ENCODE assay signal across 9 mouse cellular contexts in genomic region chr1:37479074-37479473, GRCm38 (mm10). TPM values are rescaled to one million over a fixed set of nuclear protein-coding genes. Genes with fewer than 3 reads are reported as not detected.
DNase-seq lines count a peak whose midpoint lies in the region; ATAC-seq lines count a peak whose summit lies in the region.
"Had no signal": no experiment of that assay in that cellular context is flagged by ENCODE, and none has a peak within 500 bp of the region (broad histone marks: within the 10 kb centered on the region; RNA-seq: fewer than 3 reads in every experiment).

No protein-coding gene starts in this region.

- H3K36me3 ChIP-seq in midbrain, embryonic 14.5 days (ENCODE audit: control insufficient read depth, insufficient read depth, low read length) = no peaks in the 10 kb centered on the region
- H3K36me3 ChIP-seq in midbrain, embryonic 10.5 days = no peaks in the 10 kb centered on the region
- H3K36me3 ChIP-seq: lung, embryonic 15.5 days had no signal

- 66% methylated on average over 9 of the region's 9 CpGs for WGBS in midbrain, embryonic 14.5 days
- WGBS in midbrain, embryonic 10.5 days = 77% methylated on average over 9 of the region's 9 CpGs

- intact Hi-C loops in gastrocnemius, postnatal 36 days (cut with DNase I) = no loop called here

- no peaks in the 10 kb centered on the region for H3K4me1 ChIP-seq in midbrain, embryonic 14.5 days (ENCODE audit: control insufficient read depth, insufficient read depth, low read length)
- no peaks in the 10 kb centered on the region for H3K4me1 ChIP-seq in midbrain, embryonic 10.5 days

- no peaks in the 10 kb centered on the region for H3K9me3 ChIP-seq in midbrain, embryonic 14.5 days (ENCODE audit: control insufficient read depth, low read length)
- H3K9me3 ChIP-seq in midbrain, embryonic 10.5 days (replicated peaks) = no peaks in the 10 kb centered on the region
- H3K9me3 ChIP-seq: lung, embryonic 15.5 days had no signal

- no peak overlapping the region for H3K4me3 ChIP-seq in midbrain, embryonic 14.5 days (replicated peaks; ENCODE audit: low read depth, low read length)
- no peak overlapping the region for H3K4me3 ChIP-seq in midbrain, embryonic 10.5 days
- H3K4me3 ChIP-seq: lung, embryonic 15.5 days had no signal

- peak; percentile 45 to 59 for DNase-seq in cerebellum, postnatal 10 days
- no peak for DNase-seq in cerebellum, adult 11-12 months
- DNase-seq in midbrain, embryonic 14.5 days = peak; percentile 26
- no peak for DNase-seq in midbrain, embryonic 10.5 days (ENCODE audit: low spot score)
- peak; percentile 83 for DNase-seq in liver
- no peak for DNase-seq in adrenal gland, postnatal 25 days
- no peak for DNase-seq in gastrocnemius, postnatal 36 days

- no peaks in the 10 kb centered on the region for H3K27me3 ChIP-seq in midbrain, embryonic 14.5 days (ENCODE audit: control insufficient read depth, insufficient read depth, low read length)
- no peaks in the 10 kb centered on the region for H3K27me3 ChIP-seq in midbrain, embryonic 10.5 days (ENCODE audit: low read depth, poor library complexity, severe bottlenecking)
- H3K27me3 ChIP-seq: lung, embryonic 15.5 days had no signal

- ATAC-seq in midbrain, embryonic 14.5 days (ENCODE audit: low FRiP score, low TSS enrichment) = no peak
- peak; percentile 74 for ATAC-seq in neutrophil, adult 5-6 weeks (ENCODE audit: extremely low read depth, insufficient number of reproducible peaks, low FRiP score, poor library complexity, severe bottlenecking)

- no peak overlapping the region for H3K27ac ChIP-seq in midbrain, embryonic 14.5 days (replicated peaks; ENCODE audit: low read depth, low read length)
- H3K27ac ChIP-seq in midbrain, embryonic 10.5 days (replicated peaks) = no peak overlapping the region

- no peak overlapping the region for H3K4me2 ChIP-seq in midbrain, embryonic 14.5 days (ENCODE audit: low read length)

- no peak overlapping the region for H3K9ac ChIP-seq in midbrain, embryonic 14.5 days (replicated peaks; ENCODE audit: low read length)
- H3K9ac ChIP-seq: lung, embryonic 15.5 days had no signal

RNA-seq across cellular contexts. Expression of gene Unc50, which starts 49.1 kb away (rescaled TPM):
- polyA plus RNA-seq in midbrain, embryonic 14.5 days (2014; fragmentation: Nextera tagmentation; extraction: Ambion mirVana) = 130 and 137 TPM in 2 replicates
- polyA plus RNA-seq in midbrain, embryonic 10.5 days (2016; fragmentation: Nextera tagmentation; extraction: Ambion mirVana) = 125 TPM in 2 replicates
- 52.3 and 57.2 TPM in 2 replicates for total RNA-seq in neutrophil, adult 5-6 weeks (2017)
- 63.0 and 72.8 TPM in 2 replicates for total RNA-seq in adrenal gland, postnatal 25 days (2021)
- 10 to 100 TPM; 12.1 to 12.5 TPM for total RNA-seq in gastrocnemius, postnatal 36 days (2021)

RNA-seq across cellular contexts. Expression of gene Coa5, which starts 49.2 kb away (rescaled TPM):
- 59.4 and 73.9 TPM in 2 replicates for polyA plus RNA-seq in midbrain, embryonic 14.5 days (2014; fragmentation: Nextera tagmentation; extraction: Ambion mirVana)
- polyA plus RNA-seq in midbrain, embryonic 10.5 days (2016; fragmentation: Nextera tagmentation; extraction: Ambion mirVana) = 55.3 and 61.7 TPM in 2 replicates
- 50.0 and 53.8 TPM in 2 replicates for total RNA-seq in neutrophil, adult 5-6 weeks (2017)
- 96.7 and 98.8 TPM in 2 replicates for total RNA-seq in adrenal gland, postnatal 25 days (2021)
- 10 to 100 TPM; 92.0 to 95.3 TPM for total RNA-seq in gastrocnemius, postnatal 36 days (2021)

Comparison
In these comparisons a context has a peak if more than half of its experiments do, and no peak if none do; other contexts are left out.
1. DNase-seq: peak in cerebellum, postnatal 10 days (2 of 2), midbrain, embryonic 14.5 days (single experiment) and liver (single experiment); none in cerebellum, adult 11-12 months (single experiment), midbrain, embryonic 10.5 days (single experiment), adrenal gland, postnatal 25 days (single experiment) and gastrocnemius, postnatal 36 days (0 of 2).